Mouse (Mus musculus) erythroblast, embryonic 14.5 days (primary cell): ENCODE measurements around the gene Ano6.

Experiments used
- GATA1 ChIP-seq: IDR thresholded peaks from 2 replicates; pipeline ENCODE4 v1.6.1; 2012; ENCODE audit warnings: low read length, inconsistent platforms, mixed read lengths
- TAL1 ChIP-seq: IDR thresholded peaks from 3 replicates; pipeline ENCODE4 v1.6.1; 2012; ENCODE audit warnings: low read length, inconsistent platforms, mixed read lengths

DNA sequence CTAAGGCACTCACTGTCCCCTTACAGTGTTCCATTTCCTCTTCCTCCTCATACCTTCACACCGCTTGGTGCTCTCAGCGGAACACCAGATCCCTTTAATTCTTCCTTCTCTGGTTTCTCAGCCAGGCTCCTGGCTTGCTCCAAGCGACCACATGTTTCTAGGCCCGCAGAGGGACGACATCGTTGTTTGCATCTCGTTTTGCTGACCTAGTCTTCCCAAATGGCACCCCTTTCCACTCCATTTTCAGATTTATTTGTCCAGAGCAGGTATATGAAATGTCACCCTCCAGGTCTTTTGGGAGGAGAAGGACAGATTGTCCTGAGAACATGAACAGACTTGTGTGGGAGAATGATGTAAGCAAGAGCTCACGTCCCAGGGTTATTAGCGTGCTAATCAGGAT lies 30.0 kb downstream of the Ano6 start:
- TF ChIP-seq TAL1 (no peak), GATA1 (no peak)
